ENCODE assay signal across 22 mouse cellular contexts in genomic region chr3:122834519-122834918, GRCm38 (mm10).
DNase-seq lines count a peak whose midpoint lies in the region; ATAC-seq and TF ChIP-seq lines count a peak whose summit lies in the region.
"Had no signal": no experiment of that assay in that cellular context is flagged by ENCODE, and none has a peak within 500 bp of the region (broad histone marks: within the 10 kb centered on the region; RNA-seq: fewer than 3 reads in every experiment).

No protein-coding gene starts in this region.

- H3K27me3 ChIP-seq in intestine, embryonic 14.5 days (replicated peaks; ENCODE audit: control insufficient read depth, insufficient read depth, low read length), result no peaks in the 10 kb centered on the region
- H3K27me3 ChIP-seq in intestine, embryonic 15.5 days (replicated peaks), result no peaks in the 10 kb centered on the region
- H3K27me3 ChIP-seq in intestine, postnatal 0 days (replicated peaks; ENCODE audit: control insufficient read depth, insufficient read depth, low read length), result no peaks in the 10 kb centered on the region
- no peaks in the 10 kb centered on the region for H3K27me3 ChIP-seq in hindbrain, embryonic 12.5 days
- H3K27me3 ChIP-seq: CH12.LX; heart, embryonic 15.5 days; limb, embryonic 12.5 days; liver, embryonic 13.5 days; midbrain, embryonic 13.5 days; neural tube, embryonic 15.5 days had no signal

- H3K4me3 ChIP-seq in intestine, embryonic 14.5 days (ENCODE audit: low read depth, low read length), result no peak overlapping the region
- no peak overlapping the region for H3K4me3 ChIP-seq in intestine, embryonic 15.5 days (replicated peaks)
- H3K4me3 ChIP-seq in intestine, postnatal 0 days (ENCODE audit: low read depth, low read length), result no peak overlapping the region
- no peak overlapping the region for H3K4me3 ChIP-seq in hindbrain, embryonic 12.5 days
- H3K4me3 ChIP-seq: embryonic facial prominence, embryonic 10.5 days; erythroblast, embryonic 14.5 days; heart, embryonic 15.5 days; hindbrain, embryonic 10.5 days; limb, embryonic 12.5 days; liver, embryonic 13.5 days; midbrain, embryonic 13.5 days; neural tube, embryonic 15.5 days had no signal

- ATAC-seq in intestine, embryonic 14.5 days (replicated peaks; ENCODE audit: low FRiP score, low TSS enrichment, low read depth), result no peak
- ATAC-seq in intestine, embryonic 15.5 days, result no peak; the same call in 1 of the 2 replicates
- no peak for ATAC-seq in intestine, postnatal 0 days
- no peak for ATAC-seq in hindbrain, embryonic 12.5 days (ENCODE audit: low FRiP score)
- ATAC-seq: forebrain, embryonic 14.5 days; midbrain, embryonic 13.5 days had no signal

- H3K36me3 ChIP-seq in intestine, embryonic 14.5 days (ENCODE audit: control insufficient read depth, insufficient read depth, low read length), result peaks cover 21% of the 10 kb centered on the region
- H3K36me3 ChIP-seq in intestine, embryonic 15.5 days, result 0 out of 2 replicates have a peak, but pooled peaks cover 4% of the 10 kb centered on the region
- peaks cover 7% of the 10 kb centered on the region; the same call in 1 of the 2 replicates for H3K36me3 ChIP-seq in intestine, postnatal 0 days (ENCODE audit: control insufficient read depth, insufficient read depth)
- H3K36me3 ChIP-seq in hindbrain, embryonic 12.5 days, result 0 out of 2 replicates have a peak, but pooled peaks cover 3% of the 10 kb centered on the region
- H3K36me3 ChIP-seq: heart, embryonic 15.5 days; limb, embryonic 12.5 days; liver, embryonic 13.5 days; midbrain, embryonic 13.5 days; neural tube, embryonic 15.5 days had no signal

- no peak overlapping the region for H3K9ac ChIP-seq in intestine, embryonic 14.5 days (ENCODE audit: low read length)
- no peak overlapping the region for H3K9ac ChIP-seq in intestine, embryonic 15.5 days
- no peak overlapping the region for H3K9ac ChIP-seq in intestine, postnatal 0 days (ENCODE audit: low read depth, low read length)
- no peak overlapping the region for H3K9ac ChIP-seq in hindbrain, embryonic 12.5 days
- H3K9ac ChIP-seq: heart, embryonic 15.5 days; limb, embryonic 12.5 days; liver, embryonic 13.5 days; midbrain, embryonic 13.5 days; neural tube, embryonic 15.5 days had no signal

- H3K27ac ChIP-seq in intestine, embryonic 14.5 days (ENCODE audit: low read depth), result peak overlapping the region; percentile 62; the same call in 1 of the 2 replicates
- H3K27ac ChIP-seq in intestine, embryonic 15.5 days, result no peak overlapping the region
- peak overlapping the region; percentile 15; the same call in 1 of the 2 replicates for H3K27ac ChIP-seq in intestine, postnatal 0 days (ENCODE audit: low read depth, low read length)
- no peak overlapping the region for H3K27ac ChIP-seq in hindbrain, embryonic 12.5 days
- H3K27ac ChIP-seq: embryonic facial prominence, embryonic 10.5 days; heart, embryonic 15.5 days; hindbrain, embryonic 10.5 days; limb, embryonic 12.5 days; liver, embryonic 13.5 days; midbrain, embryonic 13.5 days; neural tube, embryonic 15.5 days had no signal

- no peak for TF ChIP-seq CTCF in intestine, postnatal 0 days (IDR thresholded peaks at IDR 0.05; ENCODE audit: low read depth)

- 55% methylated on average over 5 of the region's 5 CpGs for WGBS in intestine, embryonic 14.5 days
- 54% methylated on average over 5 of the region's 5 CpGs for WGBS in intestine, embryonic 15.5 days
- WGBS in intestine, postnatal 0 days, result 56% methylated on average over 5 of the region's 5 CpGs
- WGBS in hindbrain, embryonic 12.5 days, result 57% methylated on average over 5 of the region's 5 CpGs

- no peak for DNase-seq in intestine, embryonic 14.5 days (ENCODE audit: low spot score)
- peak; percentile 35 for DNase-seq in lung, postnatal 10 days
- DNase-seq in lung, postnatal 4 days, result no peak
- DNase-seq in layer of hippocampus, postnatal 36 days, result no peak
- DNase-seq: adrenal gland, postnatal 36 days; cerebellum, adult 8-10 months; gastrocnemius, postnatal 14 days; liver, embryonic 13.5 days; right cerebral cortex, postnatal 25 days; thymus, postnatal 25 days had no signal

- H3K4me2 ChIP-seq in intestine, embryonic 14.5 days (ENCODE audit: low read length), result no peak overlapping the region
- H3K4me2 ChIP-seq in intestine, embryonic 15.5 days (replicated peaks), result no peak overlapping the region
- H3K4me2 ChIP-seq in intestine, postnatal 0 days (replicated peaks; ENCODE audit: low read depth), result no peak overlapping the region
- H3K4me2 ChIP-seq in hindbrain, embryonic 12.5 days (replicated peaks), result no peak overlapping the region
- H3K4me2 ChIP-seq: heart, embryonic 15.5 days; limb, embryonic 12.5 days; liver, embryonic 13.5 days; midbrain, embryonic 13.5 days; neural tube, embryonic 15.5 days had no signal

- H3K4me1 ChIP-seq in intestine, embryonic 14.5 days (replicated peaks; ENCODE audit: control insufficient read depth, insufficient read depth, low read length), result peaks cover 20% of the 10 kb centered on the region
- 0 out of 2 replicates have a peak, but pooled peaks cover 6% of the 10 kb centered on the region for H3K4me1 ChIP-seq in intestine, embryonic 15.5 days (replicated peaks)
- no peaks in the 10 kb centered on the region for H3K4me1 ChIP-seq in intestine, postnatal 0 days (replicated peaks; ENCODE audit: control insufficient read depth, insufficient read depth, low read length)
- H3K4me1 ChIP-seq in hindbrain, embryonic 12.5 days, result no peaks in the 10 kb centered on the region
- H3K4me1 ChIP-seq: embryonic facial prominence, embryonic 10.5 days; hindbrain, embryonic 10.5 days; limb, embryonic 12.5 days; liver, embryonic 13.5 days; midbrain, embryonic 13.5 days; neural tube, embryonic 15.5 days had no signal

- no peaks in the 10 kb centered on the region for H3K9me3 ChIP-seq in intestine, embryonic 14.5 days (ENCODE audit: control insufficient read depth, low read length)
- no peaks in the 10 kb centered on the region for H3K9me3 ChIP-seq in intestine, embryonic 15.5 days
- no peaks in the 10 kb centered on the region for H3K9me3 ChIP-seq in intestine, postnatal 0 days (ENCODE audit: control insufficient read depth)
- H3K9me3 ChIP-seq in hindbrain, embryonic 12.5 days (replicated peaks), result no peaks in the 10 kb centered on the region
- H3K9me3 ChIP-seq: embryonic facial prominence, embryonic 10.5 days; heart, embryonic 15.5 days; hindbrain, embryonic 10.5 days; limb, embryonic 12.5 days; liver, embryonic 13.5 days; midbrain, embryonic 13.5 days; neural tube, embryonic 15.5 days had no signal

Comparison
In these comparisons a context has a peak if more than half of its experiments do, and no peak if none do; other contexts are left out.
1. H3K27ac ChIP-seq: peak in intestine, embryonic 14.5 days (single experiment) and intestine, postnatal 0 days (single experiment); none in intestine, embryonic 15.5 days (single experiment) and hindbrain, embryonic 12.5 days (single experiment).